Mouse (Mus musculus): Measurements from ENCODE around the gene Susd3.

Susd3 gene

GRCm38 (mm10) chr13:49246011-49246410 is 2.5 kb downstream of the Susd3 start:
- DNase-seq = no peak

- DNase-seq = no peak
These were observed 3.3 kb downstream of the Susd3 start for GRCm38 (mm10) chr13:49245251-49245650.

GRCm38 (mm10) chr13:49243492-49243891 is 5.0 kb downstream of the Susd3 start:
- no peak for DNase-seq

- DNase-seq = peak; percentile 56 to 67
These were observed 6.0 kb downstream of the Susd3 start for GRCm38 (mm10) chr13:49242321-49243065.

GRCm38 (mm10) chr13:49238737-49239136 is 9.8 kb downstream of the Susd3 start:
- DNase-seq = no peak

GRCm38 (mm10) chr13:49237617-49238016 is 10.9 kb downstream of the Susd3 start:
- DNase-seq = no peak

- DNase-seq = no peak
These were observed 13.8 kb downstream of the Susd3 start for GRCm38 (mm10) chr13:49234711-49235110.

GRCm38 (mm10) chr13:49233792-49234572 is 14.5 kb downstream of the Susd3 start:
- no peak for DNase-seq

- DNase-seq = no peak
These were observed 22.9 kb downstream of the Susd3 start for GRCm38 (mm10) chr13:49225633-49226032.

- no peak for DNase-seq
These were observed 23.3 kb downstream of the Susd3 start for GRCm38 (mm10) chr13:49225159-49225558.

- DNase-seq = no peak
These were observed 23.8 kb downstream of the Susd3 start for GRCm38 (mm10) chr13:49224729-49225128.

GRCm38 (mm10) chr13:49224314-49224713 is 24.2 kb downstream of the Susd3 start:
- DNase-seq = no peak

GRCm38 (mm10) chr13:49220912-49221311 is 27.6 kb downstream of the Susd3 start:
- DNase-seq = no peak

GRCm38 (mm10) chr13:49219367-49219766 is 29.1 kb downstream of the Susd3 start:
- DNase-seq = no peak

- no peak for DNase-seq
These were observed 29.9 kb downstream of the Susd3 start for GRCm38 (mm10) chr13:49218651-49219050.

GRCm38 (mm10) chr13:49216808-49217561 is 31.5 kb downstream of the Susd3 start:
- DNase-seq = no peak

GRCm38 (mm10) chr13:49216220-49216552 is 32.3 kb downstream of the Susd3 start:
- no peak for DNase-seq

- peak; percentile 98 for DNase-seq
These were observed 32.8 kb downstream of the Susd3 start, which contains the start of gene Card19 for GRCm38 (mm10) chr13:49215504-49216219. Gene Card19 (minus strand): TSS chr13:49216037.

GRCm38 (mm10) chr13:49215128-49215503 is 33.4 kb downstream of the Susd3 start:
- no peak for DNase-seq

GRCm38 (mm10) chr13:49214454-49214853 is 34.1 kb downstream of the Susd3 start:
- no peak for DNase-seq

- DNase-seq = peak; percentile 70 to 77
These were observed 35.0 kb downstream of the Susd3 start for GRCm38 (mm10) chr13:49213531-49213932.

GRCm38 (mm10) chr13:49212711-49213500 is 35.6 kb downstream of the Susd3 start:
- DNase-seq = no peak
